Mouse (Mus musculus): ENCODE data around the gene Tcaf3. TPM values are rescaled to one million over a fixed set of nuclear protein-coding genes. Genes with fewer than 3 reads are reported as not detected.
A peak's percentile ranks its signal among the peaks of the same experiment; 100 is the strongest.

The Tcaf3 gene
- polyA plus RNA-seq (2016; fragmentation: Nextera tagmentation; extraction: Ambion mirVana) = not detected in 2 replicates

DNA sequence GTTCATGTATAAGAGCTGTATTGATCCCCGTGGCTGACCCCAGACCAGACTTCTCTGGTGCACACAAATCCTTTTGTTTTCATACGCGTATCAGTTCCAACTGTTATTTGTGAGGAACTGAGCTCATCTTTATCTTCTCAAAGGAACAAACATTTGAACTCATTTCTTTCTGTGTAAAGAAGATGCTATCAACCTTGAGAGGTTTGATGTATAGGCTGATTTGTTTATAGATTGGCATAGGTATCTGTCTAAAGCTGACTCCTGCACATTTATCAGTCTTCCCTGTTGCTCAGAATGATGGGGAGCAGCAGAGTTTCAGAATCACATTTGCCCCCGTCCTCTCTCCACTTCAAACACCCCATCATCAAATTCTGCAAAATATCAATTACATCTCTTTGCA is at the start of gene Tcaf3:
Tcaf3 (minus strand) TSS at position 101 of the 400 bp plus-strand sequence.
- 67% methylated on average over 4 of the region's 4 CpGs for WGBS
- Histone ChIP-seq H3K4me1 (no peaks in the 10 kb centered on the region), H3K9me3 (replicated peaks) (no peaks in the 10 kb centered on the region), H3K36me3 (no peaks in the 10 kb centered on the region), H3K4me2 (replicated peaks) (no peak within 1 kb of the TSS), H3K27me3 (no peaks in the 10 kb centered on the region), H3K4me3 (no peak within 1 kb of the TSS), H3K27ac (no peak within 1 kb of the TSS), H3K9ac (no peak within 1 kb of the TSS)
- ATAC-seq (ENCODE audit: low FRiP score) = no peak

DNA sequence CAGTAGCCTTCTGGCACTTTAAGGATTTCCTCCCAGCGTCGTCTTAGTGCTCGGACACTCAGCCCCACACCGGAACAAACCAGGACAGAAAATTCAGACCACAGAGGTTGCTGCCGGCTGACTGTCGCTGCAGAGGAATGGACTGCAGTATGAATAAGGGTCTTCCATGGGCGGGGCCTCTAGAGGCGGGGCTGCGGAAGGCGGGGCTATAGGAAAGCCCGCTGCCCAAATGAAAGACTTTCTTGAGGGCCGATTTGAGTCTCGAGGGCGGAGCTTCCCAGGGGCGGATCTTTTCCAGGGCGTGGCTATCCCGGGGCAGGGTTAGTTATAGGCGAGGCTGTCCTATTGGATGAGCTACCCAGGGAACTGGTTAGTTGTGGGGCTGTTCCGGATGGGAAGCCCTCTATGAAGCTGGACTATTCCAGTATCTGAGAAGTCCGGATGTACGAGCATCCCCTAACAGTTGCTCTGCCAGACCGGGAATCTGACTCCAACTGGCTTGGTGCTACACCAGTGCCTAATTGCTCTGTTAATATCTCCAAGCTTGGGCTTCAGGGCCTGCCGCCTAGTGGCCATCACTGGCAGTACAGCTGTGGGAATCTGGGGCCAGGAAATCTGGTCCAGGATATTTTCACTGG is 47.5 kb upstream of the Tcaf3 start, which contains the start of gene Tcaf2:
Tcaf2 (minus strand) TSS at position 343 of the 638 bp plus-strand sequence.
- Histone ChIP-seq H3K27ac (no peak within 1 kb of the TSS), H3K27me3 (no peaks in the 10 kb centered on the region), H3K4me1 (no peaks in the 10 kb centered on the region), H3K4me3 (peak within 1 kb of the TSS; percentile 37), H3K9ac (no peak within 1 kb of the TSS), H3K4me2 (replicated peaks) (peak within 1 kb of the TSS; percentile 58), H3K36me3 (no peaks in the 10 kb centered on the region), H3K9me3 (replicated peaks) (no peaks in the 10 kb centered on the region)
- peak; percentile 99 for ATAC-seq (ENCODE audit: low FRiP score)
- WGBS = under 1% methylated on average over 23 of the region's 23 CpGs

DNA sequence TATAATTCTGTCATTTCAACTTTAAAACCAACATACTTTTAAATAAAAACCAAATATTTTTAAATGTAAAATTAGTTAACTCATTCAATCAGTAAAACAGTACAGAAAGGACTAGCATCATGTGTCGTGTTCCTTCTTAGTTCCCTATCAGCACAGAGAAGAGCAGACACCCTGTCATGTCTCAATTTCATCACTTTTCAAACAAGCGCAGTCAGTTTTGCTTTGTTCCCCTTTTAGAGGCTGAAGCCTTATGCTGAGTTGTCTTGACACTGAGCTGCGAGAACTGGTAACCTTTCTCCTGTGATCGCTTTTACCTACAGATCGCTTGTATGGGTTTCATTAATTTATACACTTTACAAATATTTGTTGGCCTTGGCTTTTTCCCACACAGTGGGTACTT is 36.9 kb upstream of the Tcaf3 start:
- H3K9ac ChIP-seq = no peak overlapping the region
- no peak for ATAC-seq (ENCODE audit: low FRiP score)
- no peaks in the 10 kb centered on the region for H3K27me3 ChIP-seq
- no peaks in the 10 kb centered on the region for H3K4me1 ChIP-seq
- H3K4me2 ChIP-seq (replicated peaks) = no peak overlapping the region
- no peak overlapping the region for H3K4me3 ChIP-seq
- no peaks in the 10 kb centered on the region for H3K9me3 ChIP-seq (replicated peaks)
- no peak overlapping the region for H3K27ac ChIP-seq
- WGBS = 80% methylated on average over 5 of the region's 5 CpGs
- H3K36me3 ChIP-seq = no peaks in the 10 kb centered on the region

DNA sequence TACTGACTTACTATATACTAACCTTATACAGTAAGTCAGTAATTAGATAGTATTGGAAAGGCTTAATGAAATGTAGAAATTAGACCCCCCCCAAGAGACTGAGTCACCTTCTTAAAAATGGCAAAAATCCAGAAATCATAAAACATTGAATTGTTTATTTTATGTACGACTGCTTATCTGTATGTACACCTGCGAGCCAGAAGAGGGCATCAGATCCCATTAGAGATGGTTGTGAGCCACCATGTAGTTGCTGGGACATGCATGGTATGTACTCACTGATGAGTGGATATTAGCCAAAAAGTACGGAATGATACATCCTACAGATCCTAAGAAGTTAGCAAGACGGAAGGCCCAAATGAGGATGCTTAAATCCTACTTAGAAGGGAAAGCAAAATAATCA is 33.9 kb upstream of the Tcaf3 start:
- Histone ChIP-seq H3K4me3 (no peak overlapping the region), H3K27me3 (no peaks in the 10 kb centered on the region), H3K27ac (no peak overlapping the region), H3K4me1 (no peaks in the 10 kb centered on the region), H3K9me3 (replicated peaks) (no peaks in the 10 kb centered on the region), H3K4me2 (replicated peaks) (no peak overlapping the region), H3K9ac (no peak overlapping the region), H3K36me3 (no peaks in the 10 kb centered on the region)
- 75% methylated on average over 4 of the region's 4 CpGs for WGBS
- no peak for ATAC-seq (ENCODE audit: low FRiP score)

DNA sequence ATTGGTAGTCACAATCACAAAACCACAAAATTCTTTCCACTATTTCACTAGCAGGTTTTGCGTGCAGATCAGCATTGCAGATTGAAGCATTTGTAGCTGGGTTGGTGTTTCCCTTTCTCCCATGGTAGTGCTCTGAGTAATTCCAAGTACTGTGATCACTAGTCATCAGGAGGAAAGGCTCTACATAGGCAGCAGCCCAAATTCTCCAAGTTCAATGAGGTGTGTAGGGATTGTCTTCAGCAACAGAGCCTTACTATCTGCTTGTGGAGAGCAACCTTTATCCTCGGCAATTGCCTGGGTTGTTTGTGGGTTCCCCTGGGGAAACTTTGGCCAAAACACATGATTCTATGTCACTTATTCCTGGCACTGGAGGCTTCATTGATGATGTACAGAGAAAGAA is 19.4 kb upstream of the Tcaf3 start:
- Histone ChIP-seq H3K9ac (no peak overlapping the region), H3K4me3 (no peak overlapping the region), H3K4me2 (replicated peaks) (no peak overlapping the region), H3K27me3 (no peaks in the 10 kb centered on the region), H3K36me3 (no peaks in the 10 kb centered on the region), H3K4me1 (no peaks in the 10 kb centered on the region), H3K27ac (no peak overlapping the region), H3K9me3 (replicated peaks) (no peaks in the 10 kb centered on the region)
- WGBS = 84% methylated on average over 2 of the region's 2 CpGs
- ATAC-seq (ENCODE audit: low FRiP score) = no peak

DNA sequence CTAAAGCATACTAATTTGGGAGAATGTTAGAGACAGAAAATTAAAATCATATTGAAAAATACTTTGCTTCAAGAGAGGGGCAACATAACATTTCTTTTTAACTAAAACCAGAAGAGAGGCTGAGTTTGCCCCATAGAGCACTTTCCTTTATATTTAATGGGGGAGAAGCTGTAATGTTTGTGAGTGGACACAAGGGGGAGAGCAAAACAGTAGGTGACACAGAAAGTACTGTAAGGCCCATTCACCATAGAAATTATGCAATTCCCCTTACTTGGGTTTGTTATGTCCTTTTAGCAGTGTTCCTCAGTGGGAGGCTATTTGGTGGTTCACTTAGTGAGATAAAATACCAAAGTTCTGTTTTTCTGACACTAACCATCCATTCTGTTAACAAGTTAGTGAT is 14.7 kb upstream of the Tcaf3 start:
- Histone ChIP-seq H3K4me2 (replicated peaks) (no peak overlapping the region), H3K27ac (no peak overlapping the region), H3K27me3 (no peaks in the 10 kb centered on the region), H3K9me3 (replicated peaks) (no peaks in the 10 kb centered on the region), H3K4me3 (no peak overlapping the region), H3K4me1 (no peaks in the 10 kb centered on the region), H3K9ac (no peak overlapping the region), H3K36me3 (no peaks in the 10 kb centered on the region)
- ATAC-seq (ENCODE audit: low FRiP score) = no peak

DNA sequence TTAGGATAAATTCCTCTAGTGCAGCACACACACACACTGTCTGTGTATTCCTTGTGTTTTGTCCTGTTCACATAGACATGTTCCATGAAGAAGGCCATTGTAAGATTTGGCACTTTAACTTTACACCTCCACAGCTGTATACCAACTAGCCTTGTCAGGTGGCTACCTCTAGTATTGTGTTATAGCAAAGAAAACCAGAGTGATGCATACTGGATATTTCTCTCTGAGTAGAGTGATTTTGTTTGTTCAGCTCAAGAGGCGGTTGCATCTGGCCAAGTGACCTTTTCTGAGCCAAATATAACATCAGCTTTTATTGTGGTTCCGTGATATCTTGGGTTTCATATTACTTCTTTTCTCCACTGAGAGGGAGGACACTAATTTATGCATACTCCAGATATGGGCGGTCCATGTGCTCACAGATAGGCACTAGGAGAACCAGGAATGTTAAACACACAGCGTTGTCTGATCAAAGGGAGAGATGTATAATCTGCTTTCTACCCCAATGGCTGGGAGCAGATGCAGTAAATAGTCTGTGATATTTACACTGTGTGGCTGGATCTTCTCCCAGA is 13.5 kb upstream of the Tcaf3 start:
- no peak overlapping the region for H3K9ac ChIP-seq
- H3K27me3 ChIP-seq = no peaks in the 10 kb centered on the region
- H3K9me3 ChIP-seq (replicated peaks) = no peaks in the 10 kb centered on the region
- no peak overlapping the region for H3K4me3 ChIP-seq
- WGBS = 79% methylated on average over 4 of the region's 4 CpGs
- no peak for ATAC-seq (ENCODE audit: low FRiP score)
- H3K36me3 ChIP-seq = no peaks in the 10 kb centered on the region
- H3K4me2 ChIP-seq (replicated peaks) = no peak overlapping the region
- H3K27ac ChIP-seq = no peak overlapping the region
- no peaks in the 10 kb centered on the region for H3K4me1 ChIP-seq

DNA sequence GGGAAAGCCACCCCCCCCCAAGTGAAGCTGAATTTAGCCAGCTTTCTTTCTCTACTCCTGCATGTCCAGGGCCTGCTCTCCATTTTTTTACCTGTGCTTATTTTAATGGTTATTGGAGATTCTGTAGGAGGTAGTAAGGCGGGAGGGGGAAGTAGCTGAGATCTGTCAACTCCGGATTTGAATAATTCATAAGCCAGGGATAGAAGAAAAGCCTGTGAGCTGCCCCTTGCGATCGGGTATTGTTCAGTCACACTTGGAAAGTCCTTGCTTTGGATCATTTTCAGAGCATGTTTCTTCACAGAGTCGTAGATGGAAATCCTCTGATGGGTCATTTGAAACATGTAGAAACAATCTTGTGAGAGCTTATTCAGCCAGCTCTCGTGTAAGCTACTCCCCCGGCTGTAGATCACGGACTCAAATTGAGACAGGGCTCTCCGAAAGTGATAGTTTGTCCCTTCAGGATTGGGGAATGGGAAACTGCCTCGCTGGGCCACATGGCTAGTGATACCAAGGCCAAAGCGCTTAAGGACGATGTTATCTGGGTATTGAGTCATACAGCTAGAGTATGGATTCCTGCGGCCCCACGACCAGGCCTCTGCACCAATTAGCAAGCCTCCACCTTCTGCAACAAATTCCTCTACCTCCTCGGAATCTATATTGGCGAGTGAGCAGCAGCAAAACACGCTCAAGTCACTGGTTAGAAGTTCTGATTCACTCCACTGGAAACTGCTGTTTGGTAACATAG is 4.2 kb downstream of the Tcaf3 start:
- Histone ChIP-seq H3K9ac (no peak overlapping the region), H3K9me3 (replicated peaks) (no peaks in the 10 kb centered on the region), H3K36me3 (no peaks in the 10 kb centered on the region), H3K4me2 (replicated peaks) (no peak overlapping the region), H3K4me1 (no peaks in the 10 kb centered on the region), H3K27me3 (no peaks in the 10 kb centered on the region), H3K27ac (no peak overlapping the region), H3K4me3 (no peak overlapping the region)
- 75% methylated on average over 17 of the region's 17 CpGs for WGBS
- ATAC-seq (ENCODE audit: low FRiP score) = no peak

DNA sequence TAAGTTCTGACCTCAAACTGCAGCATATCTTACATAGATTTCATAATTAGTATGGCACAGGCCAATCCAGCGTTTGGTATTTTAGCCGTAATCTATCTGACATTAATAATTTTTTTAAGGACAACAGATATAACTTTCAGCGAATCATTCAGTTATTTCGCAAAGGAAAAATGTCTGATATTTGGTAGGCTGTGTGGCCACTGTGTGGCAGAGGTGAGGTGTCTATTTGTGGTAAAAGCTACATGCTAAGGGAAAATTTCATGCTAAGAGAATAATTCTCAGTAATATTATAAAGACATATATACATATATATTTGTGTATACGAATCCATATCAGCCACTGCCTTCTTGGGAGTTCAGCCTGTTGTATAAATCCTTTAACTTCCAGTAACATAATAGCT is 10.9 kb downstream of the Tcaf3 start:
- Histone ChIP-seq H3K4me3 (no peak overlapping the region), H3K27me3 (no peaks in the 10 kb centered on the region), H3K4me2 (replicated peaks) (no peak overlapping the region), H3K9me3 (replicated peaks) (no peaks in the 10 kb centered on the region), H3K27ac (no peak overlapping the region), H3K9ac (no peak overlapping the region), H3K4me1 (no peaks in the 10 kb centered on the region), H3K36me3 (no peaks in the 10 kb centered on the region)
- no peak for ATAC-seq (ENCODE audit: low FRiP score)
- 88% methylated on average over 5 of the region's 5 CpGs for WGBS

DNA sequence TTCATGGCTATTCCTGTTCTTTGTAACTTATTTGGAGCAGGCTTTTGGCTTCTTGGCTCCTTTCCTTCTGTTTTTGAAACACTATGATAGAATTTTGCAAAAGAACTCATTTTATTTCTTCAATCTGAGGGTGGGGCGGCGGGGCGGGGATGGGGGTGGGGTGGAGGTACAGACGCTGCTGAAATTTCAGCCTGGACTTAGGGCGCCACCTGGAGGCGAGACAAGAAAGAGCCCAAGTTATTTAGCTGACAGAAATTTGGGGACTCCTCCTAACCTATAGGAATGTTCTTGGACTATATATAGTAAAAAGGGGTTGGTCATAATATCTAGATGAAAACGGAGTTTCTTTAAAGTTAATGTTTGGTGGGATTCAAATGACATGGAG is 14.0 kb downstream of the Tcaf3 start:
- no peaks in the 10 kb centered on the region for H3K27me3 ChIP-seq
- no peak overlapping the region for H3K9ac ChIP-seq
- H3K27ac ChIP-seq = no peak overlapping the region
- no peaks in the 10 kb centered on the region for H3K9me3 ChIP-seq (replicated peaks)
- no peak for ATAC-seq (ENCODE audit: low FRiP score)
- peak overlapping the region; percentile 19; the same call in 1 of the 2 replicates for H3K4me2 ChIP-seq (replicated peaks)
- no peak overlapping the region for H3K4me3 ChIP-seq
- no peaks in the 10 kb centered on the region for H3K36me3 ChIP-seq
- 2% methylated on average over 7 of the region's 7 CpGs for WGBS
- no peaks in the 10 kb centered on the region for H3K4me1 ChIP-seq

DNA sequence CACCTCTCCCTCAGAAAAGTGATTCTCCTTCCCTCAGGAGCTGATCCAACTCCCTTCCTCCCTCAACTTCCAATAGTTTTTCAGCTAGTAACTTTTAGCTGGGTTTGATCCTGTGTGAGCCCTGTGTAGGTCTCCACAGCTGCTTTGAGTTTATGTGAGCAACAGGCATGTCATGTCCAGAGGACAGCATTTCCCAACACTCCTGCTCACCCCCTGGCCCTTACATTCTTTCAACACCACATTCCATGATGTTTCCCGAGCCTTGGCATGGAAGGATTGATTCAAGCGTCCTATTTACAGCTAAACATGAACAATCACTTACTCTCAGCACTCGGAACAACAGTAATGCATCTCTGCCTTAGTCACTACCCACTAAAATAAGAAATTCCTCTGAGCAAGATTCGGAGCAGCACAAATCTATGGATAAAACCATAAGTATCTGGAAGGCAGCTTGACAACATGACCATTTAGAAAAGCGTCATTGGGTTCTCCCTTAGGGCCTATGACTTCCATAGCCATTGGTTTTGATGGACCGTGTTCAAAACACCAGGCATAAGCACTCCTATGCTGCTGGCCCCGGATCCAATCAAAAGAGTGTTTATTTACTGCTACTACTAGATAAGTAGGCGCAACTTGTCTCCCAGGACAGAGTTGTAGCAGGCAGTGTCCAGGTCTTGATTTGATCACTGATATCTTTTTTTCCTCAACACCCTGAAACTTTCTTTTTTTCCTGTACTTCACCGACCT is 14.6 kb downstream of the Tcaf3 start:
- no peak for ATAC-seq (ENCODE audit: low FRiP score)
- WGBS = 60% methylated on average over 9 of the region's 9 CpGs

DNA sequence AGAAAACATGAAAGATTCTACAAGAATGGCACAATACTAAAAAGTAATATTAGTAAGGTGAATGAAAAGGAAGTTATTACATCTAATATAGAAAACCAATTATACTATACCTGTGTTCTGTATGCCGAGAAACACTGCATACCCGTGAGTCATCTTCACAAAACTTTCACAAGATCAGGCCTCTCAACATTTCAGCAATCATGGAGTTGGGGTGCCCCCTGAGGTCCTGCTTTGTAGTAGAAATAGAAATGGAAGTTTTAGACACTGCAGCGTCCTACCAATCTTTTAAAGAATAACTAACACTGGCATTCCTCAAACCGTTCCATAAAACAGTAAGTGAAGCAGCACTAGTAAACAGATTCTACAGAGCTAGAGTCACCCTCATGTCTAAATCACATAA is 18.8 kb downstream of the Tcaf3 start:
- no peak for ATAC-seq (ENCODE audit: low FRiP score)
- no peak overlapping the region for H3K27ac ChIP-seq
- H3K9ac ChIP-seq = no peak overlapping the region
- no peaks in the 10 kb centered on the region for H3K9me3 ChIP-seq (replicated peaks)
- H3K27me3 ChIP-seq = no peaks in the 10 kb centered on the region
- no peak overlapping the region for H3K4me2 ChIP-seq (replicated peaks)
- H3K4me1 ChIP-seq = no peaks in the 10 kb centered on the region
- no peaks in the 10 kb centered on the region for H3K36me3 ChIP-seq
- WGBS = 86% methylated on average over 4 of the region's 4 CpGs
- H3K4me3 ChIP-seq = no peak overlapping the region

More for the DNA sequence above, 14.6 kb downstream of the Tcaf3 start:
- Histone ChIP-seq H3K4me1 (no peaks in the 10 kb centered on the region), H3K4me2 (replicated peaks) (peak overlapping the region; percentile 19; the same call in 1 of the 2 replicates), H3K27me3 (no peaks in the 10 kb centered on the region), H3K36me3 (no peaks in the 10 kb centered on the region), H3K4me3 (no peak overlapping the region), H3K9me3 (replicated peaks) (no peaks in the 10 kb centered on the region), H3K9ac (no peak overlapping the region), H3K27ac (no peak overlapping the region)
